8 mouse cellular contexts compared by ENCODE assay signal in genomic region chrX:44367280-44367645, GRCm38 (mm10). TPM values are rescaled to one million over a fixed set of nuclear protein-coding genes. Genes with fewer than 3 reads are reported as not detected.
DNase-seq lines count a peak whose midpoint lies in the region; ATAC-seq lines count a peak whose summit lies in the region.

No protein-coding gene starts in this region.

- 0 out of 2 replicates have a peak overlapping the region, but pooled peaks have one; percentile 54 for H3K4me2 ChIP-seq in liver, embryonic 15.5 days

- DNase-seq in cerebellum, postnatal 14 days, result peak; percentile 2 to 7
- DNase-seq in cerebellum, postnatal 36 days, result no peak
- DNase-seq in retina, postnatal 1 day, result peak; percentile 4
- DNase-seq in retina, embryonic 14.5 days (ENCODE audit: low spot score), result no peak
- DNase-seq in right cerebral cortex, postnatal 14 days, result no peak
- no peak for DNase-seq in frontal cortex, postnatal 10 days (ENCODE audit: low spot score in 2 of 2)

- H3K27ac ChIP-seq in liver, embryonic 15.5 days (replicated peaks), result no peak overlapping the region

- 57% methylated on average over 14 of the region's 14 CpGs for WGBS in liver, embryonic 15.5 days (ENCODE audit: insufficient replicate concordance)

- H3K9me3 ChIP-seq in liver, embryonic 15.5 days (replicated peaks), result no peaks in the 10 kb centered on the region

- H3K4me3 ChIP-seq in liver, embryonic 15.5 days (replicated peaks), result no peak overlapping the region

- H3K27me3 ChIP-seq in liver, embryonic 15.5 days, result no peaks in the 10 kb centered on the region

- H3K9ac ChIP-seq in liver, embryonic 15.5 days, result no peak overlapping the region

- no peaks in the 10 kb centered on the region for H3K4me1 ChIP-seq in liver, embryonic 15.5 days (replicated peaks)

- no peak for ATAC-seq in liver, embryonic 15.5 days (ENCODE audit: insufficient read depth)
- no peak for ATAC-seq in frontal cortex, adult (ENCODE audit: low TSS enrichment)

- H3K36me3 ChIP-seq in liver, embryonic 15.5 days (replicated peaks), result no peaks in the 10 kb centered on the region

RNA-seq across cellular contexts. Expression of gene Dcaf12l2, which starts 0.9 kb away (rescaled TPM):
- polyA plus RNA-seq in liver, embryonic 15.5 days (2015; fragmentation: Nextera tagmentation; extraction: Ambion mirVana), result 0.12 TPM in 2 replicates

Comparison
In these comparisons a context has a peak if more than half of its experiments do, and no peak if none do; other contexts are left out.
1. DNase-seq: peak in cerebellum, postnatal 14 days (2 of 2) and retina, postnatal 1 day (single experiment); none in cerebellum, postnatal 36 days (0 of 2), retina, embryonic 14.5 days (single experiment), right cerebral cortex, postnatal 14 days (single experiment) and frontal cortex, postnatal 10 days (0 of 2).